In genomic region chr6:97148383-97149251, GRCm38 (mm10) we compare ENCODE assay signal across 8 mouse cellular contexts. TPM values are rescaled to one million over a fixed set of nuclear protein-coding genes. Genes with fewer than 3 reads are reported as not detected.
DNase-seq lines count a peak whose midpoint lies in the region; ATAC-seq lines count a peak whose summit lies in the region.

Gene Eogt (minus strand): TSS chr6:97149182.

- no peaks in the 10 kb centered on the region for H3K9me3 ChIP-seq in hindbrain, embryonic 13.5 days

- H3K27ac ChIP-seq in hindbrain, embryonic 13.5 days = peak within 1 kb of the TSS; percentile 91

- peaks cover 30% of the 10 kb centered on the region for H3K4me1 ChIP-seq in hindbrain, embryonic 13.5 days (replicated peaks)

- peaks cover 3% of the 10 kb centered on the region for H3K36me3 ChIP-seq in hindbrain, embryonic 13.5 days

- H3K9ac ChIP-seq in hindbrain, embryonic 13.5 days = peak within 1 kb of the TSS; percentile 90

- peak within 1 kb of the TSS; percentile 96 for H3K4me2 ChIP-seq in hindbrain, embryonic 13.5 days

- peak; percentile 84 for ATAC-seq in hindbrain, embryonic 13.5 days (ENCODE audit: low FRiP score)

- no peaks in the 10 kb centered on the region for H3K27me3 ChIP-seq in hindbrain, embryonic 13.5 days

- peak; percentile 78 for DNase-seq in NIH3T3 (ENCODE audit: low read depth)
- peak; percentile 71 to 78 for DNase-seq in cerebellum, postnatal 10 days
- DNase-seq in frontal cortex, postnatal 25 days (ENCODE audit: low spot score in 2 of 2) = peak; percentile 55 to 64
- peak; percentile 62 to 74 for DNase-seq in layer of hippocampus, postnatal 25 days (ENCODE audit: extremely low spot score in 1 of 2, low spot score in 1 of 2)
- DNase-seq in lung, postnatal 25 days (ENCODE audit: low spot score) = peak; percentile 90
- DNase-seq in retina, adult 2 months (ENCODE audit: low read depth, low spot score) = peak; percentile 28
- DNase-seq in thymus, postnatal 25 days = peak; percentile 87

- H3K4me3 ChIP-seq in hindbrain, embryonic 13.5 days = peak within 1 kb of the TSS; percentile 67

- under 1% methylated on average over 54 of the region's 56 CpGs for WGBS in hindbrain, embryonic 13.5 days

RNA-seq across cellular contexts. Expression of gene Eogt, which starts in this region (rescaled TPM):
- polyA plus RNA-seq in hindbrain, embryonic 13.5 days (2015; fragmentation: Nextera tagmentation; extraction: Ambion mirVana) = 9.3 and 9.7 TPM in 2 replicates
- total RNA-seq in layer of hippocampus, postnatal 25 days (2021) = 10 to 100 TPM; 23.5 to 27.1 TPM

Comparison
In these comparisons a context has a peak if more than half of its experiments do, and no peak if none do; other contexts are left out.
1. Peak in every context shown above with its lines: DNase-seq, ATAC-seq, H3K4me3 ChIP-seq and H3K27ac ChIP-seq.
2. DNase-seq: peak in every context shown above with its lines; median percentile 90 in lung, postnatal 25 days; 87 in thymus, postnatal 25 days; 78 in NIH3T3; 74 in cerebellum, postnatal 10 days; 68 in layer of hippocampus, postnatal 25 days; 60 in frontal cortex, postnatal 25 days; 28 in retina, adult 2 months.